Mouse (Mus musculus) neural tube, embryonic 14.5 days (tissue): ENCODE measurements around the gene Pdlim4. TPM values are rescaled to one million over a fixed set of nuclear protein-coding genes. Genes with fewer than 3 reads are reported as not detected.
A peak's percentile ranks its signal among the peaks of the same experiment; 100 is the strongest.

Experiments used
- ATAC-seq: fragments of 200-750 bp; cut with Nextera tagmentation; 2 replicates; pipeline ENCODE4 v1.8.0; 2017; ENCODE audit warnings: low read depth, mild to moderate bottlenecking, moderate TSS enrichment, moderate library complexity
- H3K27ac ChIP-seq: fragments of 300-500 bp; sonication (generic); 2 replicates; pipeline ENCODE4 v1.5.1; 2014; ENCODE audit warnings: low read depth, mild to moderate bottlenecking, control low read depth, low read length, moderate library complexity, mixed read lengths
- H3K27me3 ChIP-seq: fragments of 300-500 bp; sonication (generic); 2 replicates; pipeline ENCODE4 v1.6.1; 2014; ENCODE audit warnings: low read length; ENCODE audit not compliant: control insufficient read depth, insufficient read depth
- H3K36me3 ChIP-seq: fragments of 300-500 bp; sonication (generic); 2 replicates; pipeline ENCODE4 v1.6.1; 2014; ENCODE audit warnings: low read length, mixed read lengths; ENCODE audit not compliant: control insufficient read depth, insufficient read depth
- H3K4me1 ChIP-seq: fragments of 300-500 bp; sonication (generic); 2 replicates; pipeline ENCODE4 v1.6.1; 2014; ENCODE audit warnings: low read length; ENCODE audit not compliant: control insufficient read depth, insufficient read depth
- H3K4me2 ChIP-seq: fragments of 300-500 bp; sonication (generic); 2 replicates; pipeline ENCODE4 v1.6.1; 2014; ENCODE audit warnings: mild to moderate bottlenecking, low read depth, low read length, control low read depth
- H3K4me3 ChIP-seq: fragments of 300-500 bp; sonication (generic); 2 replicates; pipeline ENCODE4 v1.5.1; 2014; ENCODE audit warnings: low read depth, low read length, control low read depth, mixed read lengths
- H3K9ac ChIP-seq: fragments of 300-500 bp; sonication (generic); replicated peaks from 2 replicates; pipeline ENCODE4 v1.6.1; 2014; ENCODE audit warnings: low read depth, mild to moderate bottlenecking, control low read depth, low read length, mixed read lengths
- H3K9me3 ChIP-seq: fragments of 300-500 bp; sonication (generic); 2 replicates; pipeline ENCODE4 v1.6.1; 2016; ENCODE audit warnings: low read length; ENCODE audit not compliant: control insufficient read depth
- WGBS: fragments of 180-500 bp; shearing (Covaris S2); extraction: QIAGEN DNeasy Blood & Tissue Kit; methylation state at CpG from one replicate; pipeline ENCODE4 v1.1.7; 2014; 5-methylcytosine and 5-hydroxymethylcytosine counted together
- polyA plus RNA-seq: library from polyadenylated mRNA; unstranded; fragments of >200 nt; fragmentation: Nextera tagmentation; extraction: Ambion mirVana; gene quantifications from 2 replicates; pipeline ENCODE4 v1.2.1, GENCODE M21; 2014

Gene Pdlim4
- polyA plus RNA-seq, 1 experiment from 2014 or later, result 33.1 TPM

- Histone ChIP-seq H3K4me3 (peak overlapping the region; percentile 60), H3K4me2 (peak overlapping the region; percentile 97), H3K27me3 (no peaks in the 10 kb centered on the region), H3K4me1 (peaks cover 8% of the 10 kb centered on the region; the same call in 1 of the 2 replicates), H3K9ac (peak overlapping the region; percentile 59), H3K9me3 (no peaks in the 10 kb centered on the region), H3K27ac (no peak overlapping the region), H3K36me3 (no peaks in the 10 kb centered on the region)
- WGBS, result under 1% methylated on average over 56 of the region's 83 CpGs
- peak; percentile 79 for ATAC-seq
Observed at GRCm38 (mm10) chr11:54100692-54101591, 32.1 kb upstream of the Pdlim4 start.

- no peaks in the 10 kb centered on the region for H3K36me3 ChIP-seq
- WGBS, result 45% methylated on average over 10 of the region's 10 CpGs
- peak; percentile 60 for ATAC-seq
- H3K4me2 ChIP-seq, result peak within 1 kb of the TSS; percentile 97
- peaks cover 8% of the 10 kb centered on the region; the same call in 1 of the 2 replicates for H3K4me1 ChIP-seq
- peak within 1 kb of the TSS; percentile 60 for H3K4me3 ChIP-seq
- H3K9ac ChIP-seq, result peak within 1 kb of the TSS; percentile 59
- H3K27ac ChIP-seq, result no peak within 1 kb of the TSS
- H3K27me3 ChIP-seq, result no peaks in the 10 kb centered on the region
- no peaks in the 10 kb centered on the region for H3K9me3 ChIP-seq
Observed at GRCm38 (mm10) chr11:54100045-54100691, 31.4 kb upstream of the Pdlim4 start, which contains the start of gene P4ha2. Gene P4ha2 (plus strand): TSS chr11:54100095.

DNA sequence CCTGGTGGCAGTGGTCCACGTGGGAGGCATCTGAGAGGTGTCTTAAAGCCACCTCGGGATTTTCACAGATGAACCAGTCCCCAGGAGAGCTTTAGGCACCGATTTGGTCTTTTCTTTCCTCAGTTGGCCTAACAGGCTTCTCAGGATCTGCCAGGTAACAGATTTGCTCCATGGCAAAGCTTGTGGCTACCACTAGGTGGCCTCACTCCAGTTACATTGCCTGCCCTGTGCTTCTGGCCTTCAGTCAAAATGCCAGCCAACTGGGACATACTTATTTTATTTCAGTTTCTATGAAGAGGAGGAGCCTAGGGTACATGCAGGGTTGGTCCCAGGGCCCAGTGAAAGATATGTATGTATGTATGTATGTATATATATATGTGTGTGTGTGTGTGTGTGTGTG is 24.2 kb upstream of the Pdlim4 start:
- H3K9me3 ChIP-seq, result no peaks in the 10 kb centered on the region
- H3K4me1 ChIP-seq, result no peaks in the 10 kb centered on the region
- H3K36me3 ChIP-seq, result no peaks in the 10 kb centered on the region

DNA sequence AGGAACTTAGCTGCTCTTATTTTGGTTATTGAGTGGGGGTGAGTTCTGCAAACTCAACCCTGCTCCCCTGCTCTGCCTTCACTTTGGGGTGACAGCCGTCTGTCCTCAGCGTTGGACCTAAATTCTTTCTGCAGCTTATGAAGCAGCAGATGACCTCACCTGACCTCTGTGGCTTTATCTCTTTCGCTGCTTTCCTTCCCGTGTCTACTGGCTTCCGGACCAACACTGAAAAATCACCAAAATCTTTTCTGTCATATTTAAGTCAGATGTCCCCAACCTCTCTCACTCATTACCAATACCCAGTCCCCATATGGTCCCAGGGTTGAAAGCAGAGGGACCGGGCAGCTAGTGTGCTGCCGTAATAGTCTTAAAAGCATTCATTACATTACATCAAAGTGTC is 23.4 kb upstream of the Pdlim4 start:
- Histone ChIP-seq H3K4me3 (no peak overlapping the region), H3K4me2 (no peak overlapping the region), H3K4me1 (no peaks in the 10 kb centered on the region), H3K36me3 (no peaks in the 10 kb centered on the region), H3K27ac (no peak overlapping the region), H3K9ac (no peak overlapping the region), H3K9me3 (no peaks in the 10 kb centered on the region), H3K27me3 (no peaks in the 10 kb centered on the region)
- WGBS, result 66% methylated on average over 7 of the region's 7 CpGs
- no peak for ATAC-seq

More for the DNA sequence above, 24.2 kb upstream of the Pdlim4 start:
- no peaks in the 10 kb centered on the region for H3K27me3 ChIP-seq
- no peak overlapping the region for H3K4me3 ChIP-seq
- H3K27ac ChIP-seq, result no peak overlapping the region
- no peak overlapping the region for H3K4me2 ChIP-seq
- ATAC-seq, result no peak
- H3K9ac ChIP-seq, result no peak overlapping the region
- WGBS, result 10% methylated on average over 3 of the region's 3 CpGs

DNA sequence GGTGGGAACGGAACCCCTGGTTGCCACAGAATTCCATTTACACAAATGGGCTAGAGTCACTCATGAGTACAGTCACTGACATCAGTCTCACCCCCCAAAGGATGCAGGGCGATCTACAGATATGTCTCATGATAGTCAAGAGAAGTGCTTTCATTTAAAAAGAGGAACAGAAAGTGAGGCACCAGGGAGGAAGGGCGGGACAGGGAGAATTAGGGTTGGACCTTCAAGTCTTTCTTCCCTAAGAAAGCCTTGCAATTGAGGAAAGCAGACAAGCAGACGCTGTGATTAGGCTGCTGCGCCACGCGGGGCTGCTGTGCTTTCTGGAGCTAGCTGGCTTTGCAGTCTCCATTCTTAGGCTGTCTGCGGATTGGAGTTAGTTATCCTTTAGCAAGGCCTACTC is 22.9 kb upstream of the Pdlim4 start:
- no peaks in the 10 kb centered on the region for H3K27me3 ChIP-seq
- H3K9ac ChIP-seq, result no peak overlapping the region
- 52% methylated on average over 8 of the region's 8 CpGs for WGBS
- H3K4me2 ChIP-seq, result no peak overlapping the region
- no peaks in the 10 kb centered on the region for H3K9me3 ChIP-seq
- no peaks in the 10 kb centered on the region for H3K4me1 ChIP-seq
- H3K27ac ChIP-seq, result no peak overlapping the region
- no peak for ATAC-seq
- no peak overlapping the region for H3K4me3 ChIP-seq
- no peaks in the 10 kb centered on the region for H3K36me3 ChIP-seq

GRCm38 (mm10) chr11:54090091-54090879 is 21.5 kb upstream of the Pdlim4 start:
- Histone ChIP-seq H3K4me2 (no peak overlapping the region), H3K4me3 (no peak overlapping the region), H3K4me1 (no peaks in the 10 kb centered on the region), H3K27ac (no peak overlapping the region), H3K9me3 (no peaks in the 10 kb centered on the region), H3K27me3 (no peaks in the 10 kb centered on the region), H3K36me3 (no peaks in the 10 kb centered on the region), H3K9ac (no peak overlapping the region)
- ATAC-seq, result no peak
- WGBS, result 87% methylated on average over 1 of the region's 1 CpGs

GRCm38 (mm10) chr11:54088947-54089317 is 20.1 kb upstream of the Pdlim4 start:
- no peak overlapping the region for H3K27ac ChIP-seq
- no peak overlapping the region for H3K4me2 ChIP-seq
- H3K9me3 ChIP-seq, result no peaks in the 10 kb centered on the region
- no peaks in the 10 kb centered on the region for H3K36me3 ChIP-seq
- no peaks in the 10 kb centered on the region for H3K27me3 ChIP-seq
- no peaks in the 10 kb centered on the region for H3K4me1 ChIP-seq
- WGBS, result 53% methylated on average over 5 of the region's 5 CpGs
- ATAC-seq, result peak; percentile 66
- no peak overlapping the region for H3K4me3 ChIP-seq
- H3K9ac ChIP-seq, result no peak overlapping the region

DNA sequence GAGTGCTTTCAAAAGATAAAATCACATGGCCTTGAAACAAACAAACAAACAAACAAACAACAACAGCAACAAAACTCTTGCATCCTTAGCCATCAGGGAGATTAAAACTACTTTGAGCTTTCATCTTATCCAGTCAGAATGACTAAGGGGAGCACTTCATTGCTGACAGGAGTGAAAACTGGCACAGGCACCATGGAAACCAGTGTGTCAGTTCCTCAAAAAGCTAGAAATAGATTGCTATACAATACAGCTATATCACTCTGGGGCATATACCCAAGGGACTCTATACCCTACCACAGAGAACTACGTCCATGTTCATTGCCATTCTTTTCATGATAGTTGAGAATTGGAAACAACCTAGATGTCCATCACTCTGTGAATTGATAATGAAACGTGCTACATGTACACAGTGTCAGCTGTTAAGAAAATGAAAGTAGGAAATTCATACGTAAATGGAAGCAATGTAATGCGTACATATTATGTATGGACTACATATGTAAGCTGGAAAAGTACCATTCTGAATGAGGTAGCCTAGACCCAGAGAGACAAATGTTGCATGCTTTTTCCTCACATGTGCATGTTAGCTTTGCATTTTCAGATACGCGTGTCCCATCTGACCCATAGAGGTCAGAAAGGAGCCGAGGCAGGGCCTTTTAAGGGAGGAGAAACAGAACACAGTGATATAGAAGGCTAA is 19.6 kb upstream of the Pdlim4 start:
- H3K9me3 ChIP-seq, result no peaks in the 10 kb centered on the region
- no peak overlapping the region for H3K4me3 ChIP-seq
- H3K27ac ChIP-seq, result no peak overlapping the region
- no peak overlapping the region for H3K9ac ChIP-seq
- H3K27me3 ChIP-seq, result no peaks in the 10 kb centered on the region
- no peaks in the 10 kb centered on the region for H3K36me3 ChIP-seq
- H3K4me2 ChIP-seq, result no peak overlapping the region
- 81% methylated on average over 7 of the region's 7 CpGs for WGBS
- no peaks in the 10 kb centered on the region for H3K4me1 ChIP-seq
- ATAC-seq, result no peak
